Mouse (Mus musculus): ENCODE data around the gene C1qtnf3. TPM values are rescaled to one million over a fixed set of nuclear protein-coding genes. Genes with fewer than 3 reads are reported as not detected.

The C1qtnf3 gene
- total RNA-seq, 2 experiments from 2014 or later: not detected

DNA sequence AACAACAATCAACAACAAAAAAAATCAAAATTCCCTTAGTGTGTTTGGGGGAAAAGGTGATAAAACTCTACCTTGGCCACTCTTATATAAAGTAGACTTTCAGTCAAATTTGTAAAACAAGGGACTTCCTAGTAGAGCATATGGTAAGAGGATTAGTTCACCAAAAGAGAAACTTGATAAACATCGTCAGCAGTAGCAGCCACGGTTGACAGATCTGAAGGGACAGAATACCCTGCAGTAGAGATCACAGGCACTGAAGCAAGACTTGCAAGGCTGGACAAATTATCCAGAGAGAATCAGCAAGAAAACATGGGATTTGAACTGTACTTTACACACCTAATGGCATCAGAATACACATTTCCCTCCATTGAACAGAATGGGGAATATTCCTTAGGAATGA lies 62.8 kb downstream of the C1qtnf3 start:
- ATAC-seq (replicated peaks; ENCODE audit: low FRiP score, poor library complexity, severe bottlenecking): no peak

DNA sequence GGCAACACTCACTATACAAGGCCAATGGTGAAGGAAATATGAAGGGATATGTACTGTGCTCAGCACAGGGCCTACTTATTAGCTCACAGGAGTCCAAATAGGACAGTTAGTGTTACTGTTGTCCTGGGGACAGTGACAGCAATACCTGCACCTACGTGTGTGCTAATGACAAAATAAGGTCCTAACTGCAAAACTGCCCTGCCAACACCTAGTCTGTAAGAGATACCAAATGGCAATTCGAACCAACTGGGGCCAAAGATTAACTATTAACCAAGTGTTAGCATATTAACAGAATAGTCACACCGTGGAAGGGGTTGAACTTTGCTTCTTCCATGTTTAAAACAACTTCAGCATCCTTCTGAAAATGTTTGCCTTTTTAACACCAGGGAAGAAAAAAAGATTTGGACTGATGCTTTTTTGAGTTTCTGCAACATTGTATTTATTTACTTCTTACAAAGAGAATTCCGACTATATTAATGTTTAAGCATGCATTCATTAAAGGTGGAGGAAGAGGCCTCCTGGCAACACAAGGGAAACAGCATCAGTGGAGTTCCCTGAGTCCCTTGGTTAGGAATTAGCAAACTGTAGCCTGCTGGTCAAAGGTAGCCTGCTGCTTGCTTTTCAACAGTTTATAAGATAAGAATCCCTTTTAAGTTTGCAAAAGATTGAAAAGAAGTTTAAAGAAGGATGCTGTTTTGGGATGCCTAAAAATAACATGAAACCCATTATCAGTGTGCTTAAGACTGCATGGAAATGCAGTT lies 74.8 kb downstream of the C1qtnf3 start:
- no peak for ATAC-seq (replicated peaks; ENCODE audit: low FRiP score, poor library complexity, severe bottlenecking)

Other genes with a start within 250 kb of the C1qtnf3 start
- 0.84 and 1.4 TPM in 2 replicates for gene Rai14, start 237.7 kb upstream of the C1qtnf3 start, total RNA-seq (2015; ENCODE audit: low replicate concordance)
- gene Rai14, start 237.7 kb upstream of the C1qtnf3 start, total RNA-seq (2017; ENCODE audit: low replicate concordance): 1.3 and 2.5 TPM in 2 replicates
- gene Amacr, start 29.4 kb downstream of the C1qtnf3 start, total RNA-seq (2015; ENCODE audit: low replicate concordance): not detected in 2 replicates
- 3.6 TPM in 1 of 2 replicates, not detected in the other for gene Amacr, start 29.4 kb downstream of the C1qtnf3 start, total RNA-seq (2017; ENCODE audit: low replicate concordance)
- gene Slc45a2, start 48.4 kb downstream of the C1qtnf3 start, total RNA-seq (2015; ENCODE audit: low replicate concordance): not detected in 2 replicates
- not detected in 2 replicates for gene Slc45a2, start 48.4 kb downstream of the C1qtnf3 start, total RNA-seq (2017; ENCODE audit: low replicate concordance)
- not detected in 2 replicates for gene Rxfp3, start 85.7 kb downstream of the C1qtnf3 start, total RNA-seq (2015; ENCODE audit: low replicate concordance)
- gene Rxfp3, start 85.7 kb downstream of the C1qtnf3 start, total RNA-seq (2017; ENCODE audit: low replicate concordance): not detected in 2 replicates
- gene Adamts12, start 112.5 kb downstream of the C1qtnf3 start, total RNA-seq (2015; ENCODE audit: low replicate concordance): not detected in 2 replicates
- gene Adamts12, start 112.5 kb downstream of the C1qtnf3 start, total RNA-seq (2017; ENCODE audit: low replicate concordance): not detected in 2 replicates

Data from erythroid progenitor cell, adult 5-6 weeks (primary cell).